Mouse (Mus musculus) bone marrow, adult 2 months (tissue): ENCODE measurements at regions not wholly inside any gene's neighbourhood (a gene's known extent, or its start where the extent isn't known, plus 50 kb on each side); places are given as distances from the start of the nearest gene placed in this dataset.

ENCODE experiments used
- H3K27ac ChIP-seq: fragments of 200-500 bp; 2 replicates; pipeline ENCODE4 v1.5.1; 2012; ENCODE audit warnings: low read depth, mild to moderate bottlenecking, control low read depth, inconsistent platforms, low read length; ENCODE audit not compliant: control insufficient read depth, poor library complexity, insufficient read depth
- H3K4me1 ChIP-seq: fragments of 200-500 bp; 2 replicates; pipeline ENCODE4 v1.6.1; 2011; ENCODE audit warnings: low read length; ENCODE audit not compliant: control insufficient read depth, insufficient read depth
- H3K4me3 ChIP-seq: fragments of 200-500 bp; replicated peaks from 2 replicates; pipeline ENCODE3; 2011; ENCODE audit warnings: mild to moderate bottlenecking, low read depth, low read length, control low read depth; ENCODE audit not compliant: control insufficient read depth
- CTCF ChIP-seq: fragments of 200-500 bp; IDR thresholded peaks from 2 replicates; pipeline ENCODE4 v1.5.1; 2011; ENCODE audit warnings: low read length, control low read depth; ENCODE audit not compliant: control insufficient read depth, insufficient read depth
- POLR2A ChIP-seq: fragments of 200-500 bp; IDR thresholded peaks from 2 replicates; pipeline ENCODE4 v1.6.1; 2011; ENCODE audit warnings: low read depth, mild to moderate bottlenecking, control low read depth, low read length, borderline replicate concordance; ENCODE audit not compliant: control insufficient read depth
- whole genome bisulfite sequencing: fragments of 180-500 bp; shearing (Covaris S2); methylation state at CpG from one replicate; pipeline ENCODE4 v1.1.7; 2018; 5-methylcytosine and 5-hydroxymethylcytosine counted together

- Histone ChIP-seq H3K4me3 (no peak overlapping the region), H3K4me1 (no peaks in the 10 kb centered on the region), H3K27ac (no peak overlapping the region)
- TF ChIP-seq POLR2A: no peak
- no peak for TF ChIP-seq CTCF
Observed at GRCm38 (mm10) chr9:78941648-78942047, 326.3 kb downstream of the Cd109 start.

GRCm38 (mm10) chr9:78964813-78965212 lies 349.5 kb downstream of the Cd109 start:
- no peak overlapping the region for H3K4me3 ChIP-seq
- no peaks in the 10 kb centered on the region for H3K4me1 ChIP-seq
- TF ChIP-seq CTCF: no peak
- TF ChIP-seq POLR2A: no peak
- H3K27ac ChIP-seq: no peak overlapping the region
- 8% methylated on average over 1 of the region's 1 CpGs for WGBS

- 78% methylated on average over 14 of the region's 14 CpGs for WGBS
- H3K4me3 ChIP-seq: no peak overlapping the region
- H3K4me1 ChIP-seq: no peaks in the 10 kb centered on the region
- TF ChIP-seq CTCF (no peak), POLR2A (no peak)
- no peak overlapping the region for H3K27ac ChIP-seq
Observed at GRCm38 (mm10) chr9:78965226-78965950, 350.0 kb downstream of the Cd109 start.

- Histone ChIP-seq H3K4me3 (no peak overlapping the region), H3K27ac (no peak overlapping the region), H3K4me1 (no peaks in the 10 kb centered on the region)
- WGBS: 75% methylated on average over 3 of the region's 3 CpGs
- TF ChIP-seq CTCF (no peak), POLR2A (no peak)
Observed at GRCm38 (mm10) chr9:78971731-78972130, 356.4 kb downstream of the Cd109 start.

- no peak for TF ChIP-seq CTCF
- no peak for TF ChIP-seq POLR2A
- H3K4me1 ChIP-seq: no peaks in the 10 kb centered on the region
- no peak overlapping the region for H3K4me3 ChIP-seq
- H3K27ac ChIP-seq: no peak overlapping the region
- 81% methylated on average over 2 of the region's 2 CpGs for WGBS
Observed at GRCm38 (mm10) chr9:78983734-78984133, 368.4 kb downstream of the Cd109 start.

- no peak overlapping the region for H3K4me3 ChIP-seq
- 73% methylated on average over 5 of the region's 5 CpGs for WGBS
- no peaks in the 10 kb centered on the region for H3K4me1 ChIP-seq
- no peak for TF ChIP-seq POLR2A
- TF ChIP-seq CTCF: no peak
- H3K27ac ChIP-seq: no peak overlapping the region
Observed at GRCm38 (mm10) chr9:78985184-78985864, 370.0 kb downstream of the Cd109 start.

GRCm38 (mm10) chr9:78991310-78991709 lies 376.0 kb downstream of the Cd109 start:
- WGBS: 69% methylated on average over 4 of the region's 4 CpGs
- TF ChIP-seq POLR2A (no peak), CTCF (no peak)
- no peaks in the 10 kb centered on the region for H3K4me1 ChIP-seq

GRCm38 (mm10) chr9:79001081-79001480 lies 385.7 kb downstream of the Cd109 start:
- TF ChIP-seq POLR2A (no peak), CTCF (no peak)
- Histone ChIP-seq H3K4me1 (no peaks in the 10 kb centered on the region), H3K27ac (no peak overlapping the region), H3K4me3 (no peak overlapping the region)

More at GRCm38 (mm10) chr9:78991310-78991709, 376.0 kb downstream of the Cd109 start:
- Histone ChIP-seq H3K27ac (no peak overlapping the region), H3K4me3 (no peak overlapping the region)

- Histone ChIP-seq H3K4me1 (no peaks in the 10 kb centered on the region), H3K4me3 (no peak overlapping the region), H3K27ac (no peak overlapping the region)
- 47% methylated on average over 1 of the region's 1 CpGs for WGBS
- TF ChIP-seq CTCF (no peak), POLR2A (no peak)
Observed at GRCm38 (mm10) chr9:79001930-79002329, 386.6 kb downstream of the Cd109 start.
